Mouse (Mus musculus): Measurements from ENCODE around the gene Gm20388. TPM values are rescaled to one million over a fixed set of nuclear protein-coding genes. Genes with fewer than 3 reads are reported as not detected.
A peak's percentile ranks its signal among the peaks of the same experiment; 100 is the strongest.

The Gm20388 gene
- polyA plus RNA-seq, 1 experiment from 2014 or later: 12.4 TPM

GRCm38 (mm10) chr8:121123113-121123512, 1212.5 kb downstream of the Gm20388 start:
- WGBS: 29% methylated on average over 2 of the region's 2 CpGs
- H3K4me3 ChIP-seq (ENCODE audit: low read length): no peak overlapping the region
- H3K36me3 ChIP-seq (ENCODE audit: control insufficient read depth, insufficient read depth, low read length): no peaks in the 10 kb centered on the region
- H3K27ac ChIP-seq (ENCODE audit: low read depth, low read length): no peak overlapping the region
- H3K4me1 ChIP-seq (ENCODE audit: control insufficient read depth, insufficient read depth, low read depth, low read length): peaks cover 9% of the 10 kb centered on the region
- no peak overlapping the region for H3K4me2 ChIP-seq (ENCODE audit: low read length)
- no peaks in the 10 kb centered on the region for H3K9me3 ChIP-seq (ENCODE audit: control insufficient read depth, low read length)
- H3K9ac ChIP-seq (ENCODE audit: low read depth, low read length): no peak overlapping the region
- peaks cover 72% of the 10 kb centered on the region for H3K27me3 ChIP-seq (replicated peaks; ENCODE audit: control insufficient read depth, insufficient read depth, low read length)
- no peak for ATAC-seq

GRCm38 (mm10) chr8:121124547-121125239, 1214.1 kb downstream of the Gm20388 start:
- Histone ChIP-seq H3K4me3 (ENCODE audit: low read length) (no peak overlapping the region), H3K27me3 (replicated peaks; ENCODE audit: control insufficient read depth, insufficient read depth, low read length) (peaks cover 77% of the 10 kb centered on the region), H3K27ac (ENCODE audit: low read depth, low read length) (no peak overlapping the region), H3K4me2 (ENCODE audit: low read length) (peak overlapping the region; percentile 11), H3K36me3 (ENCODE audit: control insufficient read depth, insufficient read depth, low read length) (no peaks in the 10 kb centered on the region), H3K9me3 (ENCODE audit: control insufficient read depth, low read length) (no peaks in the 10 kb centered on the region), H3K9ac (ENCODE audit: low read depth, low read length) (no peak overlapping the region), H3K4me1 (ENCODE audit: control insufficient read depth, insufficient read depth, low read depth, low read length) (peaks cover 17% of the 10 kb centered on the region)
- 2% methylated on average over 17 of the region's 17 CpGs for WGBS
- ATAC-seq: no peak

- under 1% methylated on average over 35 of the region's 36 CpGs for WGBS
- peak overlapping the region; percentile 24 for H3K4me3 ChIP-seq (ENCODE audit: low read length)
- H3K27me3 ChIP-seq (replicated peaks; ENCODE audit: control insufficient read depth, insufficient read depth, low read length): peaks cover 77% of the 10 kb centered on the region
- no peaks in the 10 kb centered on the region for H3K36me3 ChIP-seq (ENCODE audit: control insufficient read depth, insufficient read depth, low read length)
- H3K4me2 ChIP-seq (ENCODE audit: low read length): peak overlapping the region; percentile 51
- H3K9me3 ChIP-seq (ENCODE audit: control insufficient read depth, low read length): no peaks in the 10 kb centered on the region
- peak; percentile 69; the same call in 1 of the 2 replicates for ATAC-seq
- peaks cover 17% of the 10 kb centered on the region for H3K4me1 ChIP-seq (ENCODE audit: control insufficient read depth, insufficient read depth, low read depth, low read length)
- H3K27ac ChIP-seq (ENCODE audit: low read depth, low read length): no peak overlapping the region
- H3K9ac ChIP-seq (ENCODE audit: low read depth, low read length): no peak overlapping the region
Observed at GRCm38 (mm10) chr8:121125311-121125876, 1214.8 kb downstream of the Gm20388 start.

GRCm38 (mm10) chr8:121126191-121126590, 1215.5 kb downstream of the Gm20388 start:
- no peak overlapping the region for H3K4me2 ChIP-seq (ENCODE audit: low read length)
- H3K27me3 ChIP-seq (replicated peaks; ENCODE audit: control insufficient read depth, insufficient read depth, low read length): peaks cover 76% of the 10 kb centered on the region
- 5% methylated on average over 6 of the region's 6 CpGs for WGBS
- H3K9me3 ChIP-seq (ENCODE audit: control insufficient read depth, low read length): no peaks in the 10 kb centered on the region
- no peak overlapping the region for H3K4me3 ChIP-seq (ENCODE audit: low read length)
- H3K4me1 ChIP-seq (ENCODE audit: control insufficient read depth, insufficient read depth, low read depth, low read length): peaks cover 17% of the 10 kb centered on the region
- H3K27ac ChIP-seq (ENCODE audit: low read depth, low read length): no peak overlapping the region
- H3K9ac ChIP-seq (ENCODE audit: low read depth, low read length): no peak overlapping the region
- H3K36me3 ChIP-seq (ENCODE audit: control insufficient read depth, insufficient read depth, low read length): no peaks in the 10 kb centered on the region
- no peak for ATAC-seq

GRCm38 (mm10) chr8:121126694-121127093, 1216.1 kb downstream of the Gm20388 start:
- H3K9ac ChIP-seq (ENCODE audit: low read depth, low read length): no peak overlapping the region
- H3K4me2 ChIP-seq (ENCODE audit: low read length): no peak overlapping the region
- peaks cover 71% of the 10 kb centered on the region for H3K27me3 ChIP-seq (replicated peaks; ENCODE audit: control insufficient read depth, insufficient read depth, low read length)
- H3K4me1 ChIP-seq (ENCODE audit: control insufficient read depth, insufficient read depth, low read depth, low read length): peaks cover 17% of the 10 kb centered on the region
- no peak for ATAC-seq
- H3K4me3 ChIP-seq (ENCODE audit: low read length): no peak overlapping the region
- H3K27ac ChIP-seq (ENCODE audit: low read depth, low read length): no peak overlapping the region
- no peaks in the 10 kb centered on the region for H3K36me3 ChIP-seq (ENCODE audit: control insufficient read depth, insufficient read depth, low read length)
- 7% methylated on average over 6 of the region's 6 CpGs for WGBS
- no peaks in the 10 kb centered on the region for H3K9me3 ChIP-seq (ENCODE audit: control insufficient read depth, low read length)

GRCm38 (mm10) chr8:121127291-121127701, 1216.7 kb downstream of the Gm20388 start:
- Histone ChIP-seq H3K9ac (ENCODE audit: low read depth, low read length) (no peak overlapping the region), H3K27me3 (replicated peaks; ENCODE audit: control insufficient read depth, insufficient read depth, low read length) (peaks cover 71% of the 10 kb centered on the region), H3K4me1 (ENCODE audit: control insufficient read depth, insufficient read depth, low read depth, low read length) (peaks cover 17% of the 10 kb centered on the region), H3K36me3 (ENCODE audit: control insufficient read depth, insufficient read depth, low read length) (no peaks in the 10 kb centered on the region), H3K9me3 (ENCODE audit: control insufficient read depth, low read length) (no peaks in the 10 kb centered on the region), H3K27ac (ENCODE audit: low read depth, low read length) (no peak overlapping the region), H3K4me2 (ENCODE audit: low read length) (no peak overlapping the region), H3K4me3 (ENCODE audit: low read length) (no peak overlapping the region)
- ATAC-seq: no peak
- WGBS: 4% methylated on average over 10 of the region's 11 CpGs

GRCm38 (mm10) chr8:121127756-121128375, 1217.2 kb downstream of the Gm20388 start, which contains the start of gene Foxl1:
Gene Foxl1, plus strand, starts transcription at chr8:121127940.
- Histone ChIP-seq H3K4me1 (ENCODE audit: control insufficient read depth, insufficient read depth, low read depth, low read length) (peaks cover 17% of the 10 kb centered on the region), H3K27ac (ENCODE audit: low read depth, low read length) (no peak within 1 kb of the TSS), H3K9me3 (ENCODE audit: control insufficient read depth, low read length) (no peaks in the 10 kb centered on the region), H3K36me3 (ENCODE audit: control insufficient read depth, insufficient read depth, low read length) (no peaks in the 10 kb centered on the region), H3K4me3 (ENCODE audit: low read length) (peak within 1 kb of the TSS; percentile 7; the same call in 1 of the 2 replicates), H3K9ac (ENCODE audit: low read depth, low read length) (0 out of 2 replicates have a peak within 1 kb of the TSS, but pooled peaks have one; percentile 33), H3K27me3 (replicated peaks; ENCODE audit: control insufficient read depth, insufficient read depth, low read length) (peaks cover 65% of the 10 kb centered on the region), H3K4me2 (ENCODE audit: low read length) (peak within 1 kb of the TSS; percentile 35)
- no peak for ATAC-seq
- under 1% methylated on average over 43 of the region's 43 CpGs for WGBS

GRCm38 (mm10) chr8:121128531-121129264, 1218.1 kb downstream of the Gm20388 start:
- Histone ChIP-seq H3K27me3 (replicated peaks; ENCODE audit: control insufficient read depth, insufficient read depth, low read length) (peaks cover 57% of the 10 kb centered on the region), H3K9me3 (ENCODE audit: control insufficient read depth, low read length) (no peaks in the 10 kb centered on the region)
- WGBS: 2% methylated on average over 55 of the region's 55 CpGs

More at GRCm38 (mm10) chr8:121128531-121129264, 1218.1 kb downstream of the Gm20388 start:
- H3K36me3 ChIP-seq (ENCODE audit: control insufficient read depth, insufficient read depth, low read length): no peaks in the 10 kb centered on the region
- no peak overlapping the region for H3K9ac ChIP-seq (ENCODE audit: low read depth, low read length)
- ATAC-seq: no peak
- no peak overlapping the region for H3K27ac ChIP-seq (ENCODE audit: low read depth, low read length)
- H3K4me1 ChIP-seq (ENCODE audit: control insufficient read depth, insufficient read depth, low read depth, low read length): peaks cover 17% of the 10 kb centered on the region
- peak overlapping the region; percentile 7; the same call in 1 of the 2 replicates for H3K4me3 ChIP-seq (ENCODE audit: low read length)
- peak overlapping the region; percentile 35 for H3K4me2 ChIP-seq (ENCODE audit: low read length)
